Mouse (Mus musculus): ENCODE measurements around the gene Ctnna2. TPM values are rescaled to one million over a fixed set of nuclear protein-coding genes. Genes with fewer than 3 reads are reported as not detected.

Ctnna2 gene
- total and polyA plus RNA-seq, 2 experiments from 2014 or later: 95.0 to 150 TPM

DNA sequence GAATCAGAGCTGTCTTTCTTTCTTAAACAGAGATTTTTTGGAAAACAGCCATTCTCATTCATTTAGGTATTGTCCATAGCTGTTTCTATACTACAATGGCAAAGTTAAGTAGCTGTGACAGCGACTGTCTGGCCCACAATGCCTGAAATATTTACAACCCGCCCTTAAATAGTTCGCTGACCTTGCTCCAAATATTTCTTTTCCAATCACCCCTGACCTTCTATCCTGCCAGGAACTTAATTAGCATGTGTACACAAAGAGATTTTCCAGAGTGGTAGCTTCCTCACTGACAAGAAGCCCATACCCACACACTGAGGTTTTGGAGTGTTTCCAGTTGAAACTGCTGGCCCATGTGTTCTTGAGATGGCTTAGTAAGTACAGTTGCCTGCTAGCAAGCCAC lies 928.8 kb downstream of the Ctnna2 start:
- Histone ChIP-seq H3K9me3 (ENCODE audit: low read length) (no peaks in the 10 kb centered on the region), H3K4me2 (ENCODE audit: low read depth, low read length) (no peak overlapping the region), H3K27ac (no peak overlapping the region), H3K27me3 (ENCODE audit: insufficient read depth, low read length) (no peaks in the 10 kb centered on the region), H3K4me3 (ENCODE audit: low read length) (no peak overlapping the region), H3K9ac (replicated peaks; ENCODE audit: low read length) (no peak overlapping the region), H3K36me3 (ENCODE audit: insufficient read depth, low read length) (no peaks in the 10 kb centered on the region), H3K4me1 (ENCODE audit: insufficient read depth, low read length) (peaks cover 6% of the 10 kb centered on the region; the same call in 1 of the 2 replicates)
- WGBS: 16% methylated on average over 3 of the region's 3 CpGs
- peak; percentile 79; the same call in 1 of the 2 replicates for ATAC-seq
- TF ChIP-seq CTCF (IDR thresholded peaks at IDR 0.05; ENCODE audit: low read depth): no peak
- DNase-seq (ENCODE audit: low spot score): peak; percentile 75

DNA sequence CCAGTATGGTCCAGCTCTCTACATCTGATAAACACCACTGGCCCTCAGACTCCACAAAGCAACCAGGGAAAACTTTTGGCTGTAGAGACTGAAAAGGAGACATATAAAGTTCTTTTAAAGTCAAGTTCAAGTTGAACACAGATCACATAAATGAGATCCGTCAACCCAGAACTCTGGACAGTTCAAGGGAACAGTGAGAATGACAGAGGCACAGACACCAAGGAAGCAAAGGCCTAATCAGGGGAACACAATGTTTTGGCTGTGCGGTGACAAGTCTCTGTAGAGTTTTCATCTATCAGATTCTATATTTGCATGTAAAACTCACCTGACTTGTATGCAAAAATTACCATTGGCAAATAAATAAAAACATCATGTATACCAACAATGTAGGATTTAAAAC lies 929.3 kb downstream of the Ctnna2 start:
- TF ChIP-seq CTCF (IDR thresholded peaks at IDR 0.05; ENCODE audit: low read depth): no peak
- H3K9ac ChIP-seq (replicated peaks; ENCODE audit: low read length): no peak overlapping the region
- no peak for ATAC-seq
- H3K27me3 ChIP-seq (ENCODE audit: insufficient read depth, low read length): no peaks in the 10 kb centered on the region
- no peak overlapping the region for H3K4me3 ChIP-seq (ENCODE audit: low read length)
- no peaks in the 10 kb centered on the region for H3K36me3 ChIP-seq (ENCODE audit: insufficient read depth, low read length)
- H3K27ac ChIP-seq: no peak overlapping the region
- no peak for DNase-seq (ENCODE audit: low spot score)
- H3K4me1 ChIP-seq (ENCODE audit: insufficient read depth, low read length): peaks cover 6% of the 10 kb centered on the region; the same call in 1 of the 2 replicates
- H3K9me3 ChIP-seq (ENCODE audit: low read length): no peaks in the 10 kb centered on the region
- WGBS: 43% methylated on average over 2 of the region's 2 CpGs
- no peak overlapping the region for H3K4me2 ChIP-seq (ENCODE audit: low read depth, low read length)

DNA sequence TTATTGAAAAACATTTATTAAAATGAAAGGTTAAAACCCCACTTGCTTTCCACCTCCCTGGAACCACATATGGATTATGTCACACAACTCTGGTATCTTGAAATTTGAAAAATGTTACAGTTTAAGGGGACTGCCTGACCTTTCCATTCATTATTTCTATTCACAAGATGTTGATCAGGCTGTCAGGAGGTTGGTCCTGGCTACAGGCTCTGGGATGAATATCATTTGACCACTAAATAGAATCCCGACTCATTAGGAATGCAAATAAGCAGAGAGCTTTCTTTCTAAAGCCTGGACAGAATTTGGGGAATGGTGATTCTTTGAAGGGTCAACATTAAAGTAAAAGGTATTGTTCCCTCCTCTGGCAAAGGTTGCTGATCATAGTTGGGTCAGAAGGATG lies 931.9 kb downstream of the Ctnna2 start:
- Histone ChIP-seq H3K27me3 (ENCODE audit: insufficient read depth, low read length) (no peaks in the 10 kb centered on the region), H3K9ac (replicated peaks; ENCODE audit: low read length) (no peak overlapping the region), H3K4me3 (ENCODE audit: low read length) (no peak overlapping the region), H3K4me2 (ENCODE audit: low read depth, low read length) (no peak overlapping the region), H3K27ac (no peak overlapping the region), H3K36me3 (ENCODE audit: insufficient read depth, low read length) (no peaks in the 10 kb centered on the region), H3K9me3 (ENCODE audit: low read length) (no peaks in the 10 kb centered on the region), H3K4me1 (ENCODE audit: insufficient read depth, low read length) (peaks cover 6% of the 10 kb centered on the region; the same call in 1 of the 2 replicates)
- no peak for TF ChIP-seq CTCF (IDR thresholded peaks at IDR 0.05; ENCODE audit: low read depth)
- 35% methylated on average over 1 of the region's 1 CpGs for WGBS
- DNase-seq (ENCODE audit: low spot score) (no peak), ATAC-seq (no peak)

DNA sequence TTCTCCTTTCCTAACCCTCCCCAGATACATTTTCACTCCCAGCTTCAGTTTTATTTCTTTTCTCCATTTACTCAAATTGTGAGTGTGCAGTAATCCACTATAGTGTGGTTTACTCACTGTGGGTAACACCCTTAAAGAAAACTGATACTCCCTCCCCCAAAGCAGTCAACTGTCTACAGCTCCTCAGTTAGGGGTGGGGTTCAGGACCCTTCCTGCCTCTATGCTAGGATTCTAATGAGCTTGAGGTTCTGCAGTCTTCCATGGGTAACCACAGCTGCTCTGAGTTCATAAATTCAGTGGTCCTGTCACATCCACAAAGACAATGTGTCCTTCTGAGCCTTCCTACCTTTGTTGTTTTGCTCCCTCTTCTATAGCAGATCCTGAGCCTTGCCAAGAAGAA lies 954.4 kb downstream of the Ctnna2 start:
- H3K9ac ChIP-seq (replicated peaks; ENCODE audit: low read length): no peak overlapping the region
- ATAC-seq (no peak), DNase-seq (ENCODE audit: low spot score) (no peak)
- no peaks in the 10 kb centered on the region for H3K36me3 ChIP-seq (ENCODE audit: insufficient read depth, low read length)
- no peaks in the 10 kb centered on the region for H3K27me3 ChIP-seq (ENCODE audit: insufficient read depth, low read length)
- no peak for TF ChIP-seq CTCF (IDR thresholded peaks at IDR 0.05; ENCODE audit: low read depth)
- no peak overlapping the region for H3K27ac ChIP-seq
- H3K4me3 ChIP-seq (ENCODE audit: low read length): no peak overlapping the region
- H3K4me2 ChIP-seq (ENCODE audit: low read depth, low read length): no peak overlapping the region
- no peaks in the 10 kb centered on the region for H3K4me1 ChIP-seq (ENCODE audit: insufficient read depth, low read length)
- no peaks in the 10 kb centered on the region for H3K9me3 ChIP-seq (ENCODE audit: low read length)

DNA sequence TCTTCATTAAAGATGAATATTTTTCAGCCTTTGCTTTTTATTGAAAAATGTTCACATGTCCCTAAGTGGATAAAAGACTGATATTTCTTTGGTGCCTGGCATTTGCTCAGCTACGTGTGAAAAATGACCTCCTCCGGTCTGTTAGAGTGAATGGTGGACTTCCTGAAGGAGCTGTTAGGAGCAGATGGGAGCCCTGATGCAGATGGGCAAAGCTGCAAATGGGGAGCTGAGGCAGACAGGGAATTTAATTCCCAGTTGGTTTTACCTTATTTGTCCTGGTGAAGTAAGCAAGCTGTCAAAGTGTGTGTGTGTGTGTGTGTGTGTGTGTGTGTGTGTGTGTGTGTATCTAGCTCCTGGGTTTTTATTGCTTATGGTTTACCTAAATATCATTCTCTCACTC lies 966.3 kb downstream of the Ctnna2 start:
- whole genome bisulfite sequencing: 64% methylated on average over 2 of the region's 2 CpGs
- H3K4me3 ChIP-seq (ENCODE audit: low read length): no peak overlapping the region
- H3K27me3 ChIP-seq (ENCODE audit: insufficient read depth, low read length): no peaks in the 10 kb centered on the region
- H3K4me2 ChIP-seq (ENCODE audit: low read depth, low read length): no peak overlapping the region
- no peak for TF ChIP-seq CTCF (IDR thresholded peaks at IDR 0.05; ENCODE audit: low read depth)
- ATAC-seq: no peak
- no peak overlapping the region for H3K27ac ChIP-seq
- no peaks in the 10 kb centered on the region for H3K36me3 ChIP-seq (ENCODE audit: insufficient read depth, low read length)
- no peak for DNase-seq (ENCODE audit: low spot score)
- no peaks in the 10 kb centered on the region for H3K4me1 ChIP-seq (ENCODE audit: insufficient read depth, low read length)
- H3K9ac ChIP-seq (replicated peaks; ENCODE audit: low read length): no peak overlapping the region
- no peaks in the 10 kb centered on the region for H3K9me3 ChIP-seq (ENCODE audit: low read length)

DNA sequence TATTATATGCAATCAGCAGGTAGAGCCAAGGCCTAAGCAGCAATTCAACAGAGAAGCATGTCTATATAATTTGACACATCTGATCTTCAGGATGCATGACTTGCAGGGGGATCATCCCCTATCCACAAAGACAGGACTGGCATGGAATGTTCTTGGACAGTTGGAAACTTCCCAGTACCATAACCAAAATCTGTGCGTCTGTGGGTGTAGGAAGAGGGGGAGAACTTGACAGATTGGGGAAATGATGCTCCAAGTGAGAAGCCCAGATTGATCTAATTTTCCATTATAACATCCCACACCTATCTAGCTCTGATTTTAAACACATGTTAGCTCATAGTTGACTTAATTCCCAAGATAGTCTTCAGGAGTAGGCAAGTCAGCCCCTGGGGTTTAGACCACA lies 968.5 kb downstream of the Ctnna2 start:
- 86% methylated on average over 1 of the region's 1 CpGs for WGBS
- DNase-seq (ENCODE audit: low spot score): no peak

DNA sequence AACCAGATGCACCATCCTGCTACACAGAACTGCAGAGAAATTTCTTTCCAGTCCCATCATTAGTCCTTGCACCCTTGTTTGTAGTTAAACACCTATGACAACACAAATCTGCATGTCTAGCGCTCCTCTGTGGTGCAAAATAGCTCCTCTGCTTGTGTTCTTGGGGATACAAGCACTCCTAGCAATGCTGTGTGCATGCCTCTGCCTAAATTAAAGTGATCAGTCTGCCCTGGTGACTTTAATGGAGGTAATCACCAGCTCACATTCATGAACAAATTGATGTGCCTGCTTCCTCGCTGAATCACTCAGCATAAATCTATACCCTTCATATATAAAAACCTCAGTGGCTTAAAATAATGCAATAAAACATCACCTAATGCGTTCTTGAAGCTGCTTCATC lies 987.4 kb downstream of the Ctnna2 start:
- WGBS: 70% methylated on average over 3 of the region's 3 CpGs
- TF ChIP-seq CTCF (IDR thresholded peaks at IDR 0.05; ENCODE audit: low read depth): no peak

More for the DNA sequence above, 968.5 kb downstream of the Ctnna2 start:
- Histone ChIP-seq H3K27me3 (ENCODE audit: insufficient read depth, low read length) (no peaks in the 10 kb centered on the region), H3K9ac (replicated peaks; ENCODE audit: low read length) (no peak overlapping the region), H3K27ac (no peak overlapping the region), H3K4me2 (ENCODE audit: low read depth, low read length) (no peak overlapping the region), H3K4me3 (ENCODE audit: low read length) (no peak overlapping the region), H3K36me3 (ENCODE audit: insufficient read depth, low read length) (no peaks in the 10 kb centered on the region), H3K4me1 (ENCODE audit: insufficient read depth, low read length) (no peaks in the 10 kb centered on the region), H3K9me3 (ENCODE audit: low read length) (no peaks in the 10 kb centered on the region)
- TF ChIP-seq CTCF (IDR thresholded peaks at IDR 0.05; ENCODE audit: low read depth): no peak
- no peak for ATAC-seq

More for the DNA sequence above, 987.4 kb downstream of the Ctnna2 start:
- DNase-seq (ENCODE audit: low spot score) (no peak), ATAC-seq (no peak)
- no peaks in the 10 kb centered on the region for H3K4me1 ChIP-seq (ENCODE audit: insufficient read depth, low read length)
- H3K4me2 ChIP-seq (ENCODE audit: low read depth, low read length): no peak overlapping the region
- no peaks in the 10 kb centered on the region for H3K27me3 ChIP-seq (ENCODE audit: insufficient read depth, low read length)
- H3K27ac ChIP-seq: no peak overlapping the region
- no peak overlapping the region for H3K4me3 ChIP-seq (ENCODE audit: low read length)
- H3K9me3 ChIP-seq (ENCODE audit: low read length): no peaks in the 10 kb centered on the region
- no peaks in the 10 kb centered on the region for H3K36me3 ChIP-seq (ENCODE audit: insufficient read depth, low read length)
- H3K9ac ChIP-seq (replicated peaks; ENCODE audit: low read length): no peak overlapping the region

Data from hindbrain, postnatal 0 days (tissue).